8 mouse cellular contexts compared by ENCODE assay signal in the genomic region with DNA sequence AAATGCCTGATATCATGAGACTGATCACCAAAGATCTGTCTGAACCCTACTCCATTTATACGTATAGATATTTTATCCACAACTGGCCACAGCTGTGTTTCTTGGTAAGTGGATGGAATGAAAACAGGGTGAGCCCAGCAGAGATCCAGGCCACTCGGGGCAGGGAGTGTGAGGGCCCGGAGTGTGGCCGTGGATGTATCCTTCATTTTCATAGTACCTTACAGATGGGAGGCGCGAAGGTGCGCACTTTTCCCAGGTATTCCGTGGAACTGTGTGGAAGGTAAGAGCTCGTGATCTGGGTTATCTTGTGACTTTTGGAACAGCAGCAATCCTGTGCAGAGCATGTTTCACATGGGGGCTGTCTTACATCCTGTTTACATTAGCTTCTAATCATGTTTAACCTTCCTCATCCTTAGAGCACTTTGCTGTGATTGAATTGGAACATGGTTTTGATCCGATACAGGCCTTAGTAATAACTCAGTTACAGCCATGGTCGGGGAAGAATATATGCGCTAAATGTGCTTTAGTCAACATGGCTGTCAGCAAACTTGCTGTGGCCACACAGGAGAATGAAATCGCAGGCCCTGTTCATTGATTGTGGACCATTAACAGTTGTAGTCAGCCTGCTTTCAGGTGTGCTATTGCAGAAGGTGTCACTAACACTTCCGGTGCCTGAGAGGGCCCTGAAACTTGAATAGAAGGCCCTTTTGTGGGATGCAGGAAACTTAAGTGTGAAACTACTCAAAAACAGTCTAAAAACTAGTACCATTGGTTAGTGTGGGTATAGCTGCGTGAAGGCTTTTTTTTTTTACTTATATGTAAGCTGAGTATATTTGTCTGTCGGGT. TPM values are rescaled to one million over a fixed set of nuclear protein-coding genes. Genes with fewer than 3 reads are reported as not detected.
DNase-seq lines count a peak whose midpoint lies in the region; ATAC-seq lines count a peak whose summit lies in the region.

No protein-coding gene starts in this region.

- WGBS in forebrain, embryonic 13.5 days = 59% methylated on average over 16 of the region's 16 CpGs
- 57% methylated on average over 16 of the region's 16 CpGs for WGBS in neural tube, embryonic 12.5 days

- ATAC-seq in forebrain, embryonic 13.5 days = no peak
- no peak for ATAC-seq in neural tube, embryonic 12.5 days (ENCODE audit: low FRiP score, low read depth)

- no peaks in the 10 kb centered on the region for H3K9me3 ChIP-seq in forebrain, embryonic 13.5 days (replicated peaks)
- no peaks in the 10 kb centered on the region for H3K9me3 ChIP-seq in neural tube, embryonic 12.5 days

- H3K4me3 ChIP-seq in forebrain, embryonic 13.5 days = peak overlapping the region; percentile 95
- H3K4me3 ChIP-seq in neural tube, embryonic 12.5 days = peak overlapping the region; percentile 98

- peak overlapping the region; percentile 92 for H3K4me2 ChIP-seq in forebrain, embryonic 13.5 days
- peak overlapping the region; percentile 84 for H3K4me2 ChIP-seq in neural tube, embryonic 12.5 days (replicated peaks)

- H3K9ac ChIP-seq in forebrain, embryonic 13.5 days = peak overlapping the region; percentile 98
- peak overlapping the region; percentile 96 for H3K9ac ChIP-seq in neural tube, embryonic 12.5 days

- peaks cover 3% of the 10 kb centered on the region; the same call in 1 of the 2 replicates for H3K36me3 ChIP-seq in forebrain, embryonic 13.5 days (ENCODE audit: poor library complexity, severe bottlenecking)
- H3K36me3 ChIP-seq in neural tube, embryonic 12.5 days = no peaks in the 10 kb centered on the region

- peak overlapping the region; percentile 75; the same call in 1 of the 2 replicates for H3K27ac ChIP-seq in forebrain, embryonic 13.5 days
- no peak overlapping the region for H3K27ac ChIP-seq in neural tube, embryonic 12.5 days

- H3K27me3 ChIP-seq in forebrain, embryonic 13.5 days = no peaks in the 10 kb centered on the region
- no peaks in the 10 kb centered on the region for H3K27me3 ChIP-seq in neural tube, embryonic 12.5 days (replicated peaks)

- H3K4me1 ChIP-seq in forebrain, embryonic 13.5 days = peaks cover 21% of the 10 kb centered on the region
- peaks cover 19% of the 10 kb centered on the region for H3K4me1 ChIP-seq in neural tube, embryonic 12.5 days

- DNase-seq in layer of hippocampus, adult 11-12 months (ENCODE audit: low spot score) = peak; percentile 15
- no peak for DNase-seq in layer of hippocampus, adult 18-20 months (ENCODE audit: low spot score in 2 of 2)
- DNase-seq in Muller cell, postnatal 12 days (ENCODE audit: inconsistent ontology term) = peak; percentile 4
- peak; percentile 19 for DNase-seq in kidney, postnatal 10 days
- DNase-seq in layer of hippocampus, postnatal 25 days (ENCODE audit: extremely low spot score in 1 of 2, low spot score in 1 of 2) = no peak
- DNase-seq in urinary bladder, postnatal 10 days (ENCODE audit: low spot score) = no peak

RNA-seq across cellular contexts. Expression of a gene that starts 1.5 kb away (rescaled TPM):
- 10 to 100 TPM; 35.8 to 36.1 TPM for total RNA-seq in layer of hippocampus, adult 18-20 months (2021)
- 11.3 and 11.5 TPM in 2 replicates for polyA plus RNA-seq in forebrain, embryonic 13.5 days (2015; fragmentation: Nextera tagmentation; extraction: Ambion mirVana)
- polyA plus RNA-seq in neural tube, embryonic 12.5 days (2016; fragmentation: Nextera tagmentation; extraction: Ambion mirVana) = 24.0 and 26.6 TPM in 2 replicates
- 10 to 100 TPM; 31.5 to 38.1 TPM for total RNA-seq in layer of hippocampus, postnatal 25 days (2021)

Comparison
In these comparisons a context has a peak if more than half of its experiments do, and no peak if none do; other contexts are left out.
1. DNase-seq: peak in layer of hippocampus, adult 11-12 months (single experiment), Muller cell, postnatal 12 days (single experiment) and kidney, postnatal 10 days (single experiment); none in layer of hippocampus, adult 18-20 months (0 of 2), layer of hippocampus, postnatal 25 days (0 of 2) and urinary bladder, postnatal 10 days (single experiment).